Mouse (Mus musculus) myocyte (in vitro differentiated cells): ENCODE measurements around the gene Sun2. TPM values are rescaled to one million over a fixed set of nuclear protein-coding genes. Genes with fewer than 3 reads are reported as not detected.
A peak's percentile ranks its signal among the peaks of the same experiment; 100 is the strongest.

ENCODE experiments used
- H3K27me3 ChIP-seq: one replicate; pipeline ENCODE4 v1.6.1; 2011; ENCODE audit not compliant: control insufficient read depth, insufficient read depth, insufficient read length
- H3K36me3 ChIP-seq: one replicate; pipeline ENCODE4 v1.6.1; 2011; ENCODE audit not compliant: control insufficient read depth, insufficient read depth
- H3K4me2 ChIP-seq: one replicate; pipeline ENCODE4 v1.6.1; 2011; ENCODE audit warnings: low read depth, control low read depth
- H3K4me3 ChIP-seq: one replicate; pipeline ENCODE4 v1.5.1; 2011; ENCODE audit warnings: mild to moderate bottlenecking, control low read depth, moderate library complexity
- H3K79me2 ChIP-seq: one replicate; pipeline ENCODE4 v1.6.1; 2011; ENCODE audit not compliant: control insufficient read depth, insufficient read depth
- H3ac ChIP-seq: one replicate; pipeline ENCODE4 v1.6.1; 2011; ENCODE audit not compliant: control insufficient read depth, insufficient read length
- CEBPB ChIP-seq: IDR thresholded peaks from 2 replicates; pipeline ENCODE4 v1.6.1; 2011; ENCODE audit warnings: mild to moderate bottlenecking, moderate library complexity; ENCODE audit not compliant: poor library complexity, insufficient read depth, severe bottlenecking
- E2F4 ChIP-seq: IDR thresholded peaks from one replicate; pipeline ENCODE4 v1.6.1; 2011; ENCODE audit warnings: mild to moderate bottlenecking, control low read depth, moderate library complexity; ENCODE audit not compliant: insufficient read depth
- MAX ChIP-seq: IDR thresholded peaks from one replicate; pipeline ENCODE4 v1.6.1; 2011; ENCODE audit warnings: low read depth, mild to moderate bottlenecking, control low read depth
- MYOD1 ChIP-seq, 3 experiments: IDR thresholded peaks; one replicate each; pipeline ENCODE4 v1.6.1; 2011; ENCODE audit warnings: control low read depth in 2 of 3, low read depth in 2 of 3, mild to moderate bottlenecking in 2 of 3, moderate library complexity in 1 of 3; ENCODE audit not compliant: insufficient read length in 2 of 3, control insufficient read depth in 1 of 3
- MYOG ChIP-seq, 3 experiments: IDR thresholded peaks; one replicate each; pipeline ENCODE4 v1.6.1; 2011; ENCODE audit warnings: control low read depth in 2 of 3, low read depth in 2 of 3, mild to moderate bottlenecking in 2 of 3; ENCODE audit not compliant: insufficient read length in 2 of 3, control insufficient read depth in 1 of 3, insufficient read depth in 1 of 3
- POLR2A ChIP-seq: IDR thresholded peaks from one replicate; pipeline ENCODE4 v1.6.1; 2011; ENCODE audit warnings: low read depth, mild to moderate bottlenecking, control low read depth, moderate library complexity; ENCODE audit not compliant: insufficient read length
- POLR2AphosphoS2 ChIP-seq: IDR thresholded peaks from one replicate; pipeline ENCODE4 v1.6.1; 2011; ENCODE audit warnings: low read depth, control low read depth; ENCODE audit not compliant: insufficient read length
- REST ChIP-seq: IDR thresholded peaks from one replicate; pipeline ENCODE4 v1.6.1; 2011; ENCODE audit warnings: mild to moderate bottlenecking, control low read depth, moderate library complexity; ENCODE audit not compliant: insufficient read depth, insufficient read length
- SRF ChIP-seq: IDR thresholded peaks from one replicate; pipeline ENCODE4 v1.6.1; 2011; ENCODE audit warnings: low read depth; ENCODE audit not compliant: control insufficient read depth, insufficient read length
- TCF12 ChIP-seq: IDR thresholded peaks from one replicate; pipeline ENCODE4 v1.6.1; 2011; ENCODE audit warnings: mild to moderate bottlenecking, control low read depth; ENCODE audit not compliant: poor library complexity, insufficient read depth, severe bottlenecking
- TCF3 ChIP-seq: IDR thresholded peaks from one replicate; pipeline ENCODE4 v1.6.1; 2011; ENCODE audit warnings: low read depth, control low read depth; ENCODE audit not compliant: insufficient read length
- USF1 ChIP-seq: IDR thresholded peaks from one replicate; pipeline ENCODE4 v1.6.1; 2011; ENCODE audit warnings: low read depth, mild to moderate bottlenecking, control low read depth, moderate library complexity
- polyA plus RNA-seq: library from polyadenylated mRNA; unstranded; fragments of >200 nt; fragmentation: generic; extraction: Trizol; gene quantifications from one replicate; pipeline ENCODE4 v1.2.1, GENCODE M21; 2012; ENCODE audit warnings: missing spikeins

Gene Sun2
- polyA plus RNA-seq, 1 experiment = 78.0 TPM

DNA sequence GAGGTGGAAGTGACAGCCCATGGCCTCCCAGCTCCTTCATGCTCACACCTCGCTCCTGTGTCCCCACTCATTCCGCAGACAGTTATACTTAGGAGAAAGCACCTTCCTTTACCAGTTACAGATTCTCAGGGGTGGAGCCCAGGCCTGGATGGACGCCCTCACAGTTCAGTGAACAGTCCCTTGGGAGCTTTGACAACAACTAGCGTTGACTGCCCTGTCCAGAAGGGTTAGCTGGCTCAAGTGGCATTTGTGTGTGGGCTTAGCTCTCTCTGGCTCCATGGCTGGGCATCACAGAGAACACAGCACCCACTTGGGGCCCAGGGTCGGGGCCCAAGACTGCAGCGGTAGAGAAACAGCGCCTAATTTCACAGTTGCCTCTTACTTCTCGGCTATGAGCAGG is 8.0 kb downstream of the Sun2 start:
- peak overlapping the region; percentile 62 for H3K4me2 ChIP-seq
- H3K4me3 ChIP-seq = no peak overlapping the region
- H3K36me3 ChIP-seq = peaks cover 60% of the 10 kb centered on the region
- no peaks in the 10 kb centered on the region for H3K27me3 ChIP-seq
- TF ChIP-seq TCF12 (no peak), USF1 (no peak), POLR2AphosphoS2 (no peak), MYOG (IDR thresholded peaks at IDR 0.05; ENCODE audit: control insufficient read depth in 1 of 3, insufficient read depth in 1 of 3, insufficient read length in 2 of 3, low read depth in 2 of 3) (no peak), SRF (no peak), REST (no peak), MAX (no peak), TCF3 (no peak), MYOD1 (IDR thresholded peaks at IDR 0.05; ENCODE audit: control insufficient read depth in 1 of 3, insufficient read length in 2 of 3, low read depth in 2 of 3) (no peak)
- H3ac ChIP-seq = no peak overlapping the region
- no peaks in the 10 kb centered on the region for H3K79me2 ChIP-seq

DNA sequence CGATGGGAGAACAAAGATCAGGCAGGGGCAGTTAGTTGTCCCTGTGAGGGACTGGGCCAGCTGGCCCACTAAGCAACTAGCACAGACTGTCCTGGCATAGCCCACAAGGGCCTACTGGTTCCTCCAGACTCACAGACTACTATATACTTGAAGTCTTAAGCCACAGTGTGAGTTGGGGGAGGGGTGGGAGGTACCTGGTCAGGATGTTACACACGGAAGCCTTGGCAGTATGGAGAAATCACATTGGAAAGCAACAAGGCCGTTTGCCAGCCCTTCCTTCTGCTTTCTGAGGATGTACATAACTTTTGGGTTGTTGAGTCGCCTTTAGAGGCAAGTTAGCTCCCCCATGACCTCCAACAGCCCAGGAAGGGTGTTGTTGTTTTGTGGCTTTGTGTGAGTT is 8.7 kb downstream of the Sun2 start:
- Histone ChIP-seq H3K4me2 (no peak overlapping the region), H3K27me3 (no peaks in the 10 kb centered on the region), H3K36me3 (peaks cover 67% of the 10 kb centered on the region), H3K79me2 (no peaks in the 10 kb centered on the region), H3K4me3 (no peak overlapping the region), H3ac (no peak overlapping the region)
- TF ChIP-seq MAX = no peak
- TF ChIP-seq SRF = no peak
- TF ChIP-seq POLR2A = no peak
- TF ChIP-seq POLR2AphosphoS2 = no peak
- TF ChIP-seq MYOD1 (IDR thresholded peaks at IDR 0.05; ENCODE audit: control insufficient read depth in 1 of 3, insufficient read length in 2 of 3, low read depth in 2 of 3) = no peak
- no peak for TF ChIP-seq MYOG (IDR thresholded peaks at IDR 0.05; ENCODE audit: control insufficient read depth in 1 of 3, insufficient read depth in 1 of 3, insufficient read length in 2 of 3, low read depth in 2 of 3)
- no peak for TF ChIP-seq REST
- TF ChIP-seq TCF3 = no peak
- no peak for TF ChIP-seq USF1
- TF ChIP-seq CEBPB = no peak

DNA sequence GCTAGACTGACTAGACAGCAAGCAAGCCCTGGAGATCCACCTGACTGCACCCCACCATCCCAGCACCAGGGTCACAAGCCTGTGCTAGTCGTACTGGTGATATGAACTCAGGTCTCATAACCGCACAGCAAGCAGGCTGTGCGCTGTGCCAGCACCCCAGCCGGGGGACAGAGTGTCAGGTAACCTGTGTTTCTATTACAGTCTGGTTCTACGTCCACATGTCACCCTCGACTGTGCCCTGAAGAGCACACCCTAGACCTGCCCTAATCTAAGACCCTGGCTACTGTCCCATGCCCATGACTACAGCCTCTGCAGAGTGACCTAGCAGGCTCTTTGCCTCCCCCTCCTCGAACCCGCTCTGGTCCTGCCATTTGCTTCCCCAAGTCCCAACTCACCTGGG is 9.1 kb downstream of the Sun2 start:
- Histone ChIP-seq H3K36me3 (peaks cover 69% of the 10 kb centered on the region), H3K4me2 (no peak overlapping the region), H3ac (no peak overlapping the region), H3K27me3 (no peaks in the 10 kb centered on the region), H3K4me3 (no peak overlapping the region), H3K79me2 (no peaks in the 10 kb centered on the region)
- TF ChIP-seq MAX (no peak), E2F4 (no peak), CEBPB (no peak)

DNA sequence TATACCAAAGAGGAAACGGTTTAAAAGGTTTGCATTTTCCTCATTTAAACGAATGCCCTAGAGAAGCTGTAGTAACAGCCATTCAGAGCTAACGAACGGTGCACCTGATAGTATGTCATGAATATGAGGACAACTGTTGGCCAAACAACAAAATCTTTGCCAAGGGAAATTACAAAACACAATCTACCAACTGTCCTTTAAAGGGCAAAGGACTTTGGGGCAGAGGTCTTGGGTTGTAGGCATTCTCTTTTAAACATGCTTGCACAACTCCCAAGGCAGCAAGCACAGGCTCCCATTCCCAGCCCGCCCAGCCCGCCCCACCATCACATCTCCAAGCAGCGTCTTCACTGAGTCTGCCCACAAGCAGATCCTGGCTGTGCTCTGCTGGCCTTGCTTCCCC is 10.8 kb downstream of the Sun2 start:
- Histone ChIP-seq H3K79me2 (no peaks in the 10 kb centered on the region), H3ac (no peak overlapping the region), H3K36me3 (peaks cover 56% of the 10 kb centered on the region), H3K4me3 (no peak overlapping the region), H3K4me2 (no peak overlapping the region), H3K27me3 (no peaks in the 10 kb centered on the region)
- no peak for TF ChIP-seq SRF
- TF ChIP-seq TCF3 = no peak
- TF ChIP-seq POLR2AphosphoS2 = no peak
- TF ChIP-seq REST = no peak
- no peak for TF ChIP-seq MAX
- TF ChIP-seq USF1 = no peak
- no peak for TF ChIP-seq MYOG (IDR thresholded peaks at IDR 0.05; ENCODE audit: control insufficient read depth in 1 of 3, insufficient read depth in 1 of 3, insufficient read length in 2 of 3, low read depth in 2 of 3)
- no peak for TF ChIP-seq POLR2A
- no peak for TF ChIP-seq E2F4
- TF ChIP-seq TCF12 = no peak
- TF ChIP-seq CEBPB = no peak
- no peak for TF ChIP-seq MYOD1 (IDR thresholded peaks at IDR 0.05; ENCODE audit: control insufficient read depth in 1 of 3, insufficient read length in 2 of 3, low read depth in 2 of 3)

DNA sequence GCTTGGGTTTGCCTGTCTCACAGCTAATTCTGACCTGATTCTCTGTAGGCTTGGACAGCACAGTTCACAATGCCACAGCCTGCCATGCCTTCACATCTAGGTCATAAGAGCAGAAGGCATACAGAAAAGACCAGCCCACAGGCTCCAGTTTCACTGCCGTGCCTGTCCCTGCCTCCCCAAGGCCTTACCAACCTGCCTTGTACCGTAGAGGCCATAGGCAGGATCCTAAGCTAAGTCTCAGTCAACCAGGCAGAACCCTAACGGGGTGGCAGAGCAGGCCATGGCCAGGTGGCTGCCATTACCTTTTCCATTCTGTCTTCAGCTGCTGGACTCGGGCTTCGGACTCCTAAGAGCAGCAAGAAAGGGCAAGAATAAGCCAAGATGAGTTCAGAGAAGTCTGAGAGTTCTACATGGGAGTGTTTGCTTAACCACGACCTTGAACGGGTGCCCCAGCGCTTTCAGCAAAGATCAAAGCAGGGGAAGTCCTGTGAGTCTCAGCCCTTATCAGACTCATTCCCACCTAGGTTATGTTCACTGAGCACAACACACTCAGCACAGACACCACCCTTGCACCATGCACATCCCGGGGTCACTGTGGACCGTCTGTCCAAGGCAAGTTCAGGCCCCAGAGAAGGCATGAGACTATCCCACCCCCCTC is 13.5 kb downstream of the Sun2 start:
- no peak overlapping the region for H3ac ChIP-seq
- no peak overlapping the region for H3K4me2 ChIP-seq
- no peaks in the 10 kb centered on the region for H3K27me3 ChIP-seq
- H3K79me2 ChIP-seq = no peaks in the 10 kb centered on the region
- H3K4me3 ChIP-seq = no peak overlapping the region
- peaks cover 56% of the 10 kb centered on the region for H3K36me3 ChIP-seq
- TF ChIP-seq CEBPB = no peak
- TF ChIP-seq MYOD1 (IDR thresholded peaks at IDR 0.05; ENCODE audit: control insufficient read depth in 1 of 3, insufficient read length in 2 of 3, low read depth in 2 of 3) = no peak
- TF ChIP-seq REST = no peak
- TF ChIP-seq MAX = no peak
- TF ChIP-seq SRF = no peak
- TF ChIP-seq E2F4 = no peak
- no peak for TF ChIP-seq TCF12
- no peak for TF ChIP-seq TCF3
- no peak for TF ChIP-seq POLR2A
- TF ChIP-seq USF1 = no peak
- no peak for TF ChIP-seq MYOG (IDR thresholded peaks at IDR 0.05; ENCODE audit: control insufficient read depth in 1 of 3, insufficient read depth in 1 of 3, insufficient read length in 2 of 3, low read depth in 2 of 3)
- no peak for TF ChIP-seq POLR2AphosphoS2
